Mouse (Mus musculus) urinary bladder, postnatal 14 days (tissue): ENCODE measurements around the gene Dnaja4.

ENCODE experiments used
- DNase-seq: peaks from one replicate; pipeline ENCODE4 v3.0.0; 2021; ENCODE audit warnings: low spot score

Gene Dnaja4

DNA sequence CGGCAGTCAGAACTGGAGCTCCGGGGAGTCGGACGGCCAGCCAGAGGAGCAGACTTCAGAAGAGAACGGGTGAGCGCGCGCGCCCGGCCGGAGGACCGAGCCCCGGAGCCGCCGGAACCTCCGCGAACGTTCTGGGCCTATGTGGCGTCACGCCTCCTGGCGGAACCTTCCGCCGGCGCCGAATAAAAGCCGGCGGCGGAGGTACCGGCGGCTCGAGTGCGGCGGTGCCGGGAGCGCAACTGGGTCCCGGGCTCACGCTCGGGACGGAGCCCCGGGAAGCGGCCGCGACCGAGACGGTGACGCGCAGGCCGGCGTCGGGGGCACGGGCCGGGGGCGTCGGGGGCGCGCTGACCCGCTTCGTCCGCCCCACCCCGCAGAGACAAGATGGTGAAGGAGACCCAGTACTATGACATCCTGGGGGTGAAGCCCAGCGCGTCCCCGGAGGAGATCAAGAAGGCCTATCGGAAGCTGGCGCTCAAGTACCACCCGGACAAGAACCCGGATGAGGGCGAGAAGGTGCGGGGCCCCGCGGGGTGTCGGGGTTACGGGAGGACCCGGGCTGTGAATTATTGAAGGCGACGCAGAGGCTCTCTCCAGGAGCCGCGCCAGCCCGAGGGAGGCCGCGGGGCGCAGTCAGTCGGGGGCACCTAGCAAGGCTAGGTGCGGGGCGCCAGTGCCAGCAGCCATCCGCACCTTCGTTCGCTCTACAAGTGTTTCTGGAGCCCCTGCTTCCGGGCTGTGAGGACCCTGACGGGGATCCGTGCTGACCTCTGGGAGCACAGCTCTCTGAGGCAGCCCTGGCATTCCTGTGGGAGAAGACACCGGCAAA, 886 bp downstream of the Dnaja4 start:
- peak; percentile 84 for DNase-seq

DNA sequence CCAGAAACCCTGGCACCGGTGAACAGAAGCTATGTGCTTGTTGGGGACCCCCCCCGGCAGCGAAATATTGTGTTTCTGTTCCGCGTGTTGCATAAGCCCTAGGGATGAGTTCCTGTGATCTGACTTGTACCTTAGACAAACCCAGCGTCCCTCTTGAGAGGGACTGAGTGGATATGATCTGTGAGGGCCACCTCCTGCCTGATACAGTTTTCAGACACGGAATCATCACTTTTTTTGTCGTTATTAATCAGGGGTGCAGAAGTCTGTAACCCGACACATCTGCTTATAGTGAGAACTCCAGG, 1.5 kb downstream of the Dnaja4 start:
- no peak for DNase-seq

DNA sequence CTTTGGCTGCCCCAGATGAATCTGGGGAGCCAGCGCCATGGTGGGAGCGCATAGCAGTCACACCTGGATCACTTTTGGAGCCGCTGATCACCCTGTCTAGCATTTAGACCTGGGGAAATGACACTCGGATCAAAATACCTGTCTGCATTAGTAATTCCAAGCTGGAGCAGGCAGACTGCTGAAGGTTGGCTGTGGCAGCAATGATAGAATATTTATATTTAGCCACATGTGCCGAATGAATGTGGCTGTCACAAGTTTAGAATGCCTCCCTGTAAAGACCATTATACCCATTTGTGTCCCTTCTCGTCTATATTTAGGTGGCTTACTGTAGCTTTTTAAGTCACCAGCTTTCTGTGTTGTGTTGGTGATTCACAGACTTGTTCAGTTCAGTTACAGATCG, 2.1 kb downstream of the Dnaja4 start:
- no peak for DNase-seq

DNA sequence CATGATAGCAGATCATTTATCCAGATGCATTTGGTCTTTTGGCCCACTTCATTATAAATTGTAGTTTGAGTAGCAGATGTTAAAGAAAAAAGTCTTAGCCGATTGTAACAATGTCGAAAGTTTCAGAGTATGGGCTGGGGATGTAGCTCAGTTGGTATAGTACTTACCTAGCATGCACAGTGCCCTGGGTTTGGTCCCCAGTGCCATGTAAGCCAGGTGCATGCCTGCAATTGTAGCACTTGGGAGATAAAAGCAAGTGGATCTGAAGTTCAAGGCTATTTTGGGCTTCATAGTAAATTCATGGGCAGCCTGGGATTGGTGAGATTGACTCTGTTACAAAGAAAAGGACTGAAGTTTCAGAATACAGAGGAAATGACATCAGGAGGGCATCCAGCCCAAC, 3.9 kb downstream of the Dnaja4 start:
- DNase-seq = no peak

DNA sequence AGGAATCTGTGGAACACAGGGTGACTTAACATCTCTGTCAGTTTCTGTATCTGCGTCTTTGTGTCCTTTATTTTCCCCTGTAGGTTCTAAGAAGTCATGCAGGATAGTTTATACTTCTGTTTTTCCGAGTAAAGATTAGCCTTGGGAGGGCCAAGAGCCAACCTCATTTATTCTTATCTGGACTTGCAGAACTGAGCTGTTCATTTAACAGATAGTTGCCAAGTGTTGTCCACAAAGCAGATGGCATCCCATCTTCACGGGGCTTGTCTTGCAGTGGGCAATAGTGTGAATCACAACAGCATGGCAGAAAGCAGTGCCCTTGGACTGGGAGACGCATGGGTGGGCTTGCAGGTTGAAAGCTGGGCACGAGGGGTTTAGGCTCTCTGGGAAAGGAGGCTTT, 5.7 kb downstream of the Dnaja4 start:
- DNase-seq = no peak

DNA sequence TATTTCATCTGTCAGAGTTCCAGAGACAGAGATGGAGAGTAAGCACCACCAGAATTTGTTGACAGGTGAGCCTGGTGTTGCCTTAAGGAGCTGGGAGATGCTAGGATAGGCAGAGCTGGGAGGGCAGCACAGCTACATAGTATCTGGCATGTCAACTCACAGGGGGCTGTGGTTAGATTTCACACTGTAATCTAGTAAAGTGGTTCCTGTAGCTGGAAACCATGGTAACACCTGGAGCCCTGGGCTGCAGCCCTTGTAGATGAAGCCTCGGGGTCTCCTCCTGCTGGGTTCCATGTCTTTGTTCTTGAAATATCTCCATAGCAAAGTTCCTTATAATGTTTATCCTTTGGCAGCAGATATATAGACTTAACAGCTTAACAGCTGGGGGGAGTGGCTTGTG, 6.9 kb downstream of the Dnaja4 start:
- DNase-seq = no peak

DNA sequence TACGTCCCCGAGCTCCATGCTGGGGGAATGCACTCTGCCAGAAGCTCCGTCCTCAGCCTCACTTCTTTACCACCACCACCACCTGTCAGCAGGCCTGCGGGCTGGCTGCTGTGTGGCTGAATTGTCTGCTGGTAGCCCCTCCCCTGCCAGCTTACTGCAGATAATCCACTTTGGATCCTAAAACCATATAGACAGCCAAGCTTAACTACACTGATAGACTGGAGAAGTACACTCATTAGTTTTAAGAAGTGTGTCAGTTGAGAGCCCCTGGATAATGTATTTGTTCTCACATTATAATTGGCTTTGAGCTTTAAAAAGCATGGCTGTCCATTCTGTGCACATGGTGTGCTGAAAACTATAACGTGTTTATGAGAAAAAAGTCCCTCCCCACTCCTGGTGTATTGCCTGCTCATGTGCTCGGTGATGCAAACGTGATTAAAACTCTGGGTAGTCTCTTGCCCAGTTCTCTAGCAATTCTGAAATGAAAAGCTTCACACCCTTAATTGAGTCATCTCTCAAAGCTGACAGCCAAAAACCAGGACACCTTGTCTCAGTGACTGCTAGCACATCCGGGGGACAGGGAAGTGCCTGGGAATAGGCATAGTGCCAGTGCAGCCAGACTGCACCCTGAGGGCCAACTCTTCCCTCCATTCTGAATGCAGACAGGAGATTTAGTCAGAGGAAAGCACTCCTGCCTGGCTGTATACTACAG, 8.8 kb downstream of the Dnaja4 start:
- DNase-seq = no peak

DNA sequence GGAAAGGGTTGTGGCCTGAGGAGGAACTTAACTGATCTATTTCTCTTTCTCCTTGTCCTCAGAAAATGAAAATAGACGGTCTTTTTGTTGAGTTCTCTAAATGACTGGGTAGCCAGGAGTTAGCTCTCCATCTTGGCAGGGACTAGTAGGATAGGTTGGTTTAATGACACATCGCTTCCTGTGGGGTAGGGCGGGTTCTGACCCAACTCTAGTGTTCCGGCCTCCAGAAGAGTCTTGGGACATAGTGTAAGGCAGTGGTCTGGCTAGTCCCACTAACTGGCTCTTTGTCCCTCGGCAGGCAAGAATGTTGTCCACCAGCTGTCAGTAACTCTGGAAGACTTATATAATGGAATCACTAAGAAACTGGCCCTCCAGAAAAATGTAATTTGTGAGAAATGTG, 9.4 kb downstream of the Dnaja4 start:
- DNase-seq = no peak

DNA sequence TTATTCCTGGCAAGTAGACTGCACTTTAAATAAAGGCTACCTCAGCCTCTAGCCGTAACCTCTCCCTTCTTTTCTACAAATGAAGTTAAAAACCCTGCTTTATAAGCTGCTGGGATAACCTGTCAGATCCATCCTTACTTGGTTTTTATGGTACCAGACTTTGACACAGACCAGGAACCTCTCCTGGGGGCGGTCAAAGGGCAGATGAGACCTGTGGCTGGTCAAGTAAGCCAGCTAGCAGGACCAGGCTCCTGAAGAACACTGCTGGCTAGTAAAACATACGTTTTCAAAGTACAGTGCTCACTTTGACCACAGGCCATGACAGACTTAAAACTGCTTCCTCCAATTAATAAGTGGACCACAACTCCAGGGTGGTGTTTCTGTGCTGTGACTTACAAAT, 17.1 kb downstream of the Dnaja4 start:
- DNase-seq = no peak

DNA sequence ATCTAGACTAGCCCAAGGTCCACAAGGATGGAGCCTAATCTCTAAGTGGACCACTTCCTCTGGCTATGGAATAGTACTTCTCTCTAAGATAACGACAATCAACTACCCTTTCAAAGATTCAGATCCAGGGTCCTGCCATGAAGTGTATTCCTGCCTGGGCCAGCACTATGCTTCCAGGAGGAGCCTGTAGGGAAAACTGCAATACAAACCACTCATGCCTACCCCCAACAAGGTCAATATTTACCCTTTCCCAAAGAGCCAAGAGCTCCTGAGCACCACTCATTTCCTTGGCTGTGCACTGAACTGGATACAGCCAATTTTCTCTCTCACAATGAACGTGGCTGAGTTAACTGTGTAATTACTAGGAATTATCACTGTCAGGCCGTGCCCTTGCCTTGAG, 18.9 kb downstream of the Dnaja4 start:
- no peak for DNase-seq

DNA sequence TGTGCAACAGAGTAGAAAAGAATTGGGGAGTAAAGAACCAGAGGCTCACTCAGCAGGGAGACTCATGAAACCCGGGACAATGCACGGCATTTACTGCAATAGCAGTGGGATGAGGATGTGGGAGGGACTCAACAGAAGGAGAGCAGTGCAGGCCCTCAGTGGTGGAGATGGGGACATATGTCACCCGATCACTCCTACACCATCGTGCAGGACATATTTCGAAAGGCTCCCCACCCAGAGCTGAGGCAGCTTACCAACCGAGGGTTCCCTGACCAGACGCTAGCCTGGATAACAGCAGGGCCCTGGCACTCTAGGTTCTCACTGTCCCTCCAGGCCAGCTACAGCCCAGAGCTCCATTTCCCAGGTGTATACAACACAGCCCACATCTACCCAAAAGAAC, 23.5 kb downstream of the Dnaja4 start:
- no peak for DNase-seq

DNA sequence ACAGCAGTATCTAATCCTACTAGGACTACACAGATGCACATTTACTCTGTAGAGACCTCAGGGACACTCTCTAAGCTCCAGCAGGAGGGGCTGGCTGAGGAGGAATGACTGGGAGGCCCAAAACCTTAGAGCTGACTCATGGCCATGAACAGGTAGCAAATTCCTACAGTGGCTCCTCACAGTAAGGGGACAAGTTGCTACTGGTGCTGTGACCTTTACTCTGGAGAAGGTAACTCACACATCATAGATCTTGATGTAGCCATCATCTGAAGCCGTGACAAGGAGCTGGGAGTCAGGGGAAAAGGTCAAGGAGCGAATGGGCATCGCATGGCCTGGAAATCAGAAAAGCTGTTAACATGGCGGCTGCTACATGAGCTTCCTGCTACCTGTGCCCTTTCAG, 23.9 kb downstream of the Dnaja4 start:
- DNase-seq = peak; percentile 62

DNA sequence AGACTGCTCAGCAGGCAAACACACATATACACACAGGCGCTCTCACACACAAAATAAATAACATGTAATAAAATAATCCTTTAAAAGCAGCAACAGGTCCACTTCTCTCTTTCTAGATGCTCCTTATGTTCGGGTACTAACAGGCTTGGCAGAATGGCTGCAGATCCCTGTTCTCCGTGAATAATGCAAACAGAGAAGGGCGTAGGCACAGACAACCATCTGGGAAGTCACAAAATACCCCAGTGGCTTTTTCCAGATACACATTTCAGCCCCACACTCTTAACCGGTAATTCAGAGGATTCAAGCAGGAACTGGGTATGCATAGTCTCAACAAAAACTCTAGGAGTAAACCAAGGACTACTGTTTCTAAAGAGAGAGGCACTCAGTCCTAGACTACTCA, 27.6 kb downstream of the Dnaja4 start:
- DNase-seq = no peak

DNA sequence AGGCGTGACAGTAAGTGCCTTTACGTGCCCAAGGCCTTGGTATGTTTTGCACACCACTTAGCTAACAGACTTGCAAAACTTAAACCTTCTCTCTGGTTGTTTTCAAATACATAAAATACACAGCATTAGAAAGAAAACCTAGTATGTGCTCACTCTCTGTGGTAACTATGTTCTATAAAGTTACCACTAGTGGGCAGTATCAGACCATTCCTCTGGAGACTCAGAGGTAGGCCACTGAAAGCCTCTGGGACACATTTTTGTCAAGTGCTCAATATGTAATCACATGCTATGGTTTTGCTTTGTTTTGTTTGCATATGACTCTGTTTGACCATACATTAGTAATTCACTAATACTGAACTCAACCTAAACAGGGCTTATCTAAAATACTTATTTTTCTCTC, 33.4 kb downstream of the Dnaja4 start:
- no peak for DNase-seq

DNA sequence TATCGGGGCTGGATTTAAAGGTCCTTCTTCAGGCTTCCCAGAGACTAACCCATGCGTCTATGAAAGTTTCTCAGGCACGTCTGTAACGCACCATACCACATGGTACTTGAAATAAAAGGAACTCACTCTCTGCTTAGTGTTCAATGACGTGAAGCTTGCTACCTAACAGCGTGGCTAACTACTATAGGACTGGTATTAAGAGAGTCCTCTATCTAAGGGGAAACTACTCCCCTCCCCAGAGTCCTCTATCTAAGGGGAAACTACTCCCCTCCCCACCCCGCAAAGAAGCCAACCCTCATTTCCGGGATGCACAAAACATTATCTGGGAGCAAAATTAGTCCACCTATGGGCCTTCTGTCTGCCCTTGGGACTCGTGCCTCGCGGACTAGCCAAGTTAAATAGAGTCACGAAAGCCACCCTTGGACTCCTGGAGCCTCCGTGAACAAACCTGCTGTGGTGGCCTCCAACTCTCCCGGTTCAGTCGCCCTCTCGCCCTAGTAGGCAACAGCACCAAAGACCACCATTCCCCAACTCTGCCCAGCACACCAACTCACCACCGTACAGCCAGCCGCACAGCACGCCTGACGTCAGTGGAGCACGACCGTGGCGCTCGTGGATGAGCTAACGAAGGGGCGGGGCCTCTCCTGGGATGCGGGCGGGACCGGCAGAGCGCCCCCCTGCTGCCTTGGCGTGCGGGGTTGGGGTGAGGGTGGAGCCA, 35.4 kb downstream of the Dnaja4 start, which contains the start of gene Wdr61:
TSS of gene Wdr61 (minus strand) at position 599 of the 718 bp plus-strand sequence.
- DNase-seq = peak; percentile 99

DNA sequence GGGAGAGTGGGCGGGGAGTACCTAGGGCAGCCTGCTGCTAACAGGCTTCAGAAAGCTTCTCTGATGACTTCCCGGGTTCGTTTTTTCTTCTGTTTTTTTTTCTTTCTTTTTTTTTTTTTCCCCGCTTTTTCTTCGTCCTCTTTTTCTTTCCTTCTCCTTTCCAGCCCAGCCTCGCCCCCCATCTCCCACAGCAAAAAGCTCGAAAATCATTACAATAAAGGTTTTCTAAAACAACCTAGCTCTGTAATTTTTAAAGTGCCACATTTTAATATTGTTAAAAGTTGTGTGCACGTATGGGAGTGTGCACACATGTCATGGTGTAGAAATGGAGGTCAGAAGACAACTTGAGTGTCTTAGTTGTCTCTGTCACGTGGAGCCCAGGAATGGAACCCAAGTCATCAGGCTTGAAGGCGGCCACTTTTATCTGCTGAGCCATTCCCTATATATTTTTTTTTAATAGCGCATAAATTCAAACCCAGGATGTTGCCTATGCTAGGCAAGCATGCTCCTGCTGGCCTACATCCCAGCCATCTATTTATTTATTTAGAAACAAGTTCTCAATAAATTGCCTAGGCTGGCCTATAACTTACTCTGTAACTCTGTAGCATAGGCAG, 36.1 kb downstream of the Dnaja4 start:
- DNase-seq = no peak

DNA sequence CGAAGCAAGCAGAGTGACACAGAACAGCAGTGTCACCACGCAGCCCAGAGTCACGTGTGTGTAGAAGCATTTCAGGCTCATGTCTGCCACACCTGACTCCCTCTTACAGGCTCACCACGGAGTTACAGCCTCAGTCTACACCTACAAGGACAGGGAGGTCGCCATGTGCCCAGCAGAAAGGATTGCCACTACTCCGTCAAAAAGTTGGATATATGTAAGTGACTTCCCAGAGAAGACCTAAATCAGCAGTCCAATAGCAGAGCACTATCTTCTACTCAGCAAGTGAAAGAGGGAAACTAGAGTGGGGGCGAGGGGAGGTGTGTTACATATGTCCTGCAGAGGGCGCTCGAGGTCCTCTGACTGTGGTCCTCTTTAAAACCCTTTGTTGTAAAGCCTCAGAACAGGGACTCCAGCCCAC, 37.6 kb downstream of the Dnaja4 start:
- DNase-seq = peak; percentile 36

DNA sequence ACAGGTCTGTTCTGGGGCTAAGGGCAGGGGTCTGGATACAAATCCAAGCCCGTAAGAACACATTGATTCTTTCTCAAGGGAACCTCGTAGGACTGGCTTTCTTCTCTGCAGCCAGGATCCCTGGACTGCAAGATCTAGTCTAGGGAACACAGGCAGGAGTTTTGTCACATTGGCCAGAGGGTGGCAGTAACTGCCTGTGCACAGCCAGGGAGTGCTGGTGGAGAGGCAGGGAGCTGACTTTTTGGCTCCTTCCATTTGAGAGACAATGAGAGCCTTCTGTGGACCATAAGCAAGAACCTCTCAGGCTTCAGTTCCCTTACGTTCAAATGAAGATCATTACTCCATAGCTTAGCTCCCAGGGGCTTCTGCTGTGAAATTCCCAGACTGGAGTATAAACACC, 39.7 kb downstream of the Dnaja4 start:
- DNase-seq = peak; percentile 61

DNA sequence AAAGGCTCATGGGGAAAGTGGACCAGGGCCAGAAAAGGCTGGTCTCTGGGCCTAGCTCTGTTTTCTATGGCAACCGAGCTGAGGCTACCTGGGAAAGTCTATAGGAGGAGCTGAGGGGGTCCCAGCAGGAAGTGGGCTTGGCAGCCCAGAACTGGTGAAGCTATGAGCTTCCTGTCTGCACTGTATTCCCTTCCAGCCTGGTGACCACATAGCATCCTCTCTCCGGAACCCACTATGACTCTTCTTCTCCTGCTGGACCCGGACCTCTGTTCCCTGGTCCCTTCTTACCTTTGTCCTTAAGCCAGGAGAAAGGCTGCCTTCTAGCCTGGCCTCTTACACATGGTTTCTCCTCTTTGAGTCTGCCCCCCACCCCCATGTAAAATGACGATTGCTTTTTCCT, 45.2 kb downstream of the Dnaja4 start:
- DNase-seq = no peak

DNA sequence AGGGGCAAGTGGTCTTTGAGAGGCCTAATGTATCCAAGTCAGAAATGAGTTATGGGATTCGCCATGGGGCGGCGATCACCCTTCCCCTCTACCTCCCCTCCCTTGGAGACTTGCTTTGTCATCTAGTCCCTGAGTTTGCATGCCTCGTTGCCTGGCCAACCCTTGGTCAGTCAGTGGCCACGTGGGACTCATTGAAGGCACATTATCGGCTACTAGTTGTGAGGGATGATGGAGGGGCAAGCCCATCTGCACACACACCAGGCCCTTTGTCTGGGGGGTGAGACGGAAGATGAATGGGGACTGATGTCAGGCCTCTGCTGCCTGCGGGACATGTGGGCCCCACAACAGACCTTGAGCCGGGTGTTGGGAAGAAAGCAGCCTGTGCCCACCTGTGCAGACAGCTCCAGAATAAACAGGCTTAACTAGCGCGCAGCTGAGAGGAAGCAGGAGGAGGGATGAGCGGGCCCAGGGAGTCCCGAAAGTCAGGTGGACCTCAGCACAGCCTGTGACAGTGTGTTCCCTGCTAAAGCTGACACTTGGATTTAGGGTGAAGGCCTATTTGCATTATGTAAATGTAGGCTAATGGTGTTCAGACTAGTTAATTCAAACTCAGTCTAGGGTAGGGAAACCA, 47.2 kb downstream of the Dnaja4 start:
- no peak for DNase-seq

DNA sequence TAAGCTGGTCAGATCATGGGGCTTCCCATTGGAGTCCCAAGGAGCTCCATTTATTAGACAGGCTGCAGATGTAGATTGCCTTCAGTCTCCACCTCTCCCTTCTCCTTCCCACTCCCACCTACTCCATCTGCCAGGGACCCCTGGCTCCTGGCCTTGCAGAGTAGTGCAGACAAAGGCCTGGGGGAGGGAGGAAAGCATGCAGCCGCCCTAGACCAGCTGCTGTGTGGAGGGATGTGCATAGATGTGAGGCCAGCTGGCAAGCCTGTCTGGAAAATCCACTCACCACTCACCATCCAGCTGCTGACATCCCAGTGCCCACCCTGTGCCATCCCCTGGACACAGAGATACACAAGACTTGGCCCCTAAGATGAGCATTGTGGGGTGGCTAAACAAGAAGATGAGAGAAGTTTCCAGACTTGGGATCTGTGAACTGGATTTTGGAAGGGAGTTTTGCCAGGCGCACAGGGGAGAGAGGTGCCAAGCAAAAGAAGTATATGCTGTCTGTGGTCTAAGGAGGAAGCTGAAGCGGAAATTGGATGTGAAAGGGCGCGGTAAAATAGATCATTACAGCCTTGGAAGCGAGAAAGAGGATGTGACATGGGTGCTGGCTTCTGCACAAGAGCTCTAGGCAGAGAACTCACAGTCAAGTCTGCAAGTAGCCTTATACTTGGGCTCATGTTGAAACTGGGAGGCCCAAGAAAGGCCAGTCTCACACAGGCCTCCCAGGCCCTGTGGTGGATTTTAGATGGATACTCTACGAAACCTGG, 51.7 kb downstream of the Dnaja4 start:
- no peak for DNase-seq
